Mouse (Mus musculus) hindbrain, embryonic 15.5 days (tissue): ENCODE measurements around the gene Il17c. TPM values are rescaled to one million over a fixed set of nuclear protein-coding genes. Genes with fewer than 3 reads are reported as not detected.

Source experiments
- ATAC-seq: fragments of 200-750 bp; cut with Nextera tagmentation; 2 replicates; pipeline ENCODE4 v1.8.0; 2017; ENCODE audit warnings: low read depth, moderate number of reproducible peaks, moderate TSS enrichment; ENCODE audit not compliant: low FRiP score
- H3K27ac ChIP-seq: fragments of 300-500 bp; sonication (generic); replicated peaks from 2 replicates; pipeline ENCODE4 v1.5.1; 2015; ENCODE audit warnings: mild to moderate bottlenecking, inconsistent platforms
- H3K27me3 ChIP-seq: fragments of 300-500 bp; sonication (generic); 2 replicates; pipeline ENCODE4 v1.6.1; 2015; ENCODE audit warnings: control low read depth, inconsistent platforms
- H3K36me3 ChIP-seq: fragments of 300-500 bp; sonication (generic); 2 replicates; pipeline ENCODE4 v1.6.1; 2015; ENCODE audit warnings: control low read depth, inconsistent platforms
- H3K4me1 ChIP-seq: fragments of 300-500 bp; sonication (generic); replicated peaks from 2 replicates; pipeline ENCODE4 v1.6.1; 2015; ENCODE audit warnings: control low read depth, inconsistent platforms
- H3K4me2 ChIP-seq: fragments of 300-500 bp; sonication (generic); 2 replicates; pipeline ENCODE4 v1.6.1; 2015; ENCODE audit warnings: moderate library complexity, mild to moderate bottlenecking, inconsistent platforms
- H3K4me3 ChIP-seq: fragments of 300-500 bp; sonication (generic); 2 replicates; pipeline ENCODE4 v1.5.1; 2015; ENCODE audit warnings: mild to moderate bottlenecking, inconsistent platforms
- H3K9ac ChIP-seq: fragments of 300-500 bp; sonication (generic); 2 replicates; pipeline ENCODE4 v1.6.1; 2015; ENCODE audit warnings: inconsistent platforms
- H3K9me3 ChIP-seq: fragments of 300-500 bp; sonication (generic); 2 replicates; pipeline ENCODE4 v1.6.1; 2016; ENCODE audit warnings: control low read depth, inconsistent platforms
- WGBS: fragments of 180-500 bp; shearing (Covaris S2); methylation state at CpG from one replicate; pipeline ENCODE4 v1.1.7; 2015; 5-methylcytosine and 5-hydroxymethylcytosine counted together
- polyA plus RNA-seq: library from polyadenylated mRNA; unstranded; fragments of >200 nt; fragmentation: Nextera tagmentation; extraction: Ambion mirVana; gene quantifications from 2 replicates; pipeline ENCODE4 v1.2.1, GENCODE M21; 2015

Il17c gene
- polyA plus RNA-seq, 1 experiment from 2014 or later, result not detected

DNA sequence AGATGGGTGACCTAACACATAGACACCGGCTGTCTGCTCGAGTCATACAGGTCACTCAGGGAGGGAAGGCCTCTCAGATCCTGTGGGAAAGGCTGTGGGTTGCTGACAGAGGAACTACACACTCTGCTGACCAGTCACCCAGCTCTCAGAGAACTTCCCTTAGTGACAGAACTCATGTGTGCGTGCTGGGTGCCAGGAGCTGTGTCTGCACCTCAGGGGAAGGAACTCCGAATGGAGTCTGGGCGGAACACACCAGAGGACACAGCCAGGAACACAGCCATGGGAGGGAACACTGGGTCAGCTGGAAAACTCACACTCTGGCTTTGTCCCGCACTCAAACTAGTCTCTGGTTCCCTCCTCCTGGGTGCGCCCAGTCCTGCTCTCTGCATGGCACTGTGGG, 14.1 kb upstream of the Il17c start:
- Histone ChIP-seq H3K27me3 (no peaks in the 10 kb centered on the region), H3K36me3 (peaks cover 93% of the 10 kb centered on the region), H3K27ac (no peak overlapping the region), H3K9ac (no peak overlapping the region), H3K4me1 (no peaks in the 10 kb centered on the region), H3K4me3 (no peak overlapping the region), H3K4me2 (no peak overlapping the region), H3K9me3 (no peaks in the 10 kb centered on the region)
- no peak for ATAC-seq
- WGBS, result 94% methylated on average over 7 of the region's 7 CpGs

DNA sequence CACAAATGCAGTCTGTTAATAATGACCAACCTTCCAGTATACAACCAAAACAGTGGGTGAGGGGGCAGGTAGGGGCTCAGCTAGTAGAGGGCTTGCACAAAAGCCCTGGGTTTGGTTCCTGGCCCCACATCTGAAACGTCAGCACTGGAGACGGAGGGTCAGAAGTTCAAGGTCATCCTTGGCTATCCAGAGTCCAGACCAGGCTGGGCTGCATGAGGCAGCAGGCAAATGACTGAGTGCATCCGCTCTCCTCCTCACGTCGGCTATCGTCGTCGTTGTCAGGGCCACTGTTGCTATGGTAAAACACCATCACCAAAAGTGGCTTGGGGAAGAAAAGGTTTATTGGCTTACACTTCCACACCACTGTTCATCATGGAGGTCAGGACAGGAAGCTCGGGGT, 7.5 kb upstream of the Il17c start:
- Histone ChIP-seq H3K9me3 (no peaks in the 10 kb centered on the region), H3K27me3 (no peaks in the 10 kb centered on the region), H3K4me3 (no peak overlapping the region), H3K4me2 (no peak overlapping the region), H3K4me1 (no peaks in the 10 kb centered on the region), H3K36me3 (peaks cover 86% of the 10 kb centered on the region), H3K27ac (no peak overlapping the region), H3K9ac (no peak overlapping the region)
- ATAC-seq, result no peak
- 84% methylated on average over 9 of the region's 9 CpGs for WGBS

DNA sequence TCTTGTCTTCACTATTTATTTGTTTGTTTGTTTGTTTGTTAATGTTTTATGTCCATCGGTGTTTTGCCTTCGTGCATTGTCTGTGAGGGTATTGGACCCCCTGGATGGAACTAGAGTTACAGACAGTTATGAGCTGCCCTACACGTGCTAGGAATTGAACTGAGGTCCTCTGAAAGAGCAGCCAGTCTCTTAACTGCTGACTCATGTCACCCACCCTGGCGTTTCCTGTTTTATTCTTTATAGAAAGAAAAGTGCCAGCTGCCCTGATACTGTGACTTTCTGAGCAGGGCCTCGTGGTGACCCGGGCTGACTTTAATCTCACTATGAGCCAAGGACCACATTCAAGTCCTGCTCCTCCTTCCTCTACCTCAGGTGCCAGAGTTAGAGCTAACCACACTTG, 6.3 kb upstream of the Il17c start:
- Histone ChIP-seq H3K4me2 (no peak overlapping the region), H3K27ac (no peak overlapping the region), H3K9ac (no peak overlapping the region), H3K9me3 (no peaks in the 10 kb centered on the region), H3K4me1 (no peaks in the 10 kb centered on the region), H3K27me3 (no peaks in the 10 kb centered on the region), H3K36me3 (peaks cover 74% of the 10 kb centered on the region), H3K4me3 (no peak overlapping the region)
- WGBS, result 93% methylated on average over 6 of the region's 6 CpGs
- ATAC-seq, result no peak

DNA sequence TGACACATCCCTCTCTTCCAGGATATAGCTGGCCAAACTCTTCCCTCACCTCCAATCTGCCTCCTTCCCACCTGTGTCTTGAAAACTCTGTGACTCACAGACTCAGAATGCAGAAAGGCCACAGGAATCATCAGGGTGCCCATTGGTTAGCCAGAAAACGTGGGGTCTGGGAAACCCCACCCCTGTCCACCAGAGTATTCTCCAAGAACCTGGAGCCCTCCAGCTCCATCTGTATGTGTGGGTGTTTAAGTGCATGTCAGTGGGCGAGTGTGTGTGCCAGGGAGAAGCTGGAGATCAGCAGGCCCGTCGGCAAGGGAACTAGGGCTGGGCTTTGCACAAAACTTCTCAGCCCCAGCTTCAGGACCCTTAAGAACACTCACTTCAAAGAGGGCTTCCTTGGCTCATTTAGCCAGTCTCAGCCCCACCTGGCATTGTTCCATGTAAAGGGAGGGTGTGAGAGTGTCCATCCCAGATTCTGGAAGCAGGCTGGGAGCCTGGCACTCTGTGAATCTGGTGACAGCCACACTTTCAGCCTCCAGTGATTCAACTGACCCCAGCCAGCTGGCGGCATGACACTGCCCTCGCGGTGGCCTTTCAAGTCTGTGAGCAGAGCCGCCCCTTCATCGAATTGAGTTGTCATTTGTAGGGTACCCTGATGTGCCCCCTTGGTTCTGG, 1.8 kb upstream of the Il17c start:
- Histone ChIP-seq H3K4me1 (no peaks in the 10 kb centered on the region), H3K27me3 (no peaks in the 10 kb centered on the region), H3K36me3 (peaks cover 30% of the 10 kb centered on the region), H3K9me3 (no peaks in the 10 kb centered on the region), H3K4me2 (no peak overlapping the region), H3K4me3 (no peak overlapping the region), H3K27ac (no peak overlapping the region), H3K9ac (no peak overlapping the region)
- no peak for ATAC-seq
- WGBS, result 64% methylated on average over 9 of the region's 9 CpGs

DNA sequence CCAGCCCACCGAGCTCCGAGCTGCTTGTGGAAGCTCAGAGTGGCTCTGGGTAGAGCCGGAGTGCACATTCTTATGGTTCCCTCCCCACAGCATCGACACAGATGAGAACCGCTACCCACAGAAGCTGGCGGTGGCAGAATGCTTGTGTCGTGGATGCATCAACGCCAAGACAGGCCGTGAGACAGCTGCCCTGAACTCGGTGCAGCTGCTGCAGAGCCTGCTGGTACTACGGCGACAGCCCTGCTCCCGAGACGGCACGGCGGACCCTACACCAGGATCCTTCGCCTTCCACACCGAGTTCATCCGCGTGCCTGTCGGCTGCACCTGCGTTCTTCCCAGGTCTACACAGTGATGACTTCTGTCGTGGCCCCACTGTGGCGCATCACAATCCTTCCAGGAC, 1.4 kb downstream of the Il17c start:
- no peak overlapping the region for H3K9ac ChIP-seq
- no peak for ATAC-seq
- H3K4me2 ChIP-seq, result no peak overlapping the region
- peaks cover 9% of the 10 kb centered on the region; the same call in 1 of the 2 replicates for H3K36me3 ChIP-seq
- H3K4me1 ChIP-seq, result no peaks in the 10 kb centered on the region
- no peak overlapping the region for H3K4me3 ChIP-seq
- no peak overlapping the region for H3K27ac ChIP-seq
- H3K9me3 ChIP-seq, result no peaks in the 10 kb centered on the region
- 85% methylated on average over 24 of the region's 24 CpGs for WGBS
- H3K27me3 ChIP-seq, result no peaks in the 10 kb centered on the region

DNA sequence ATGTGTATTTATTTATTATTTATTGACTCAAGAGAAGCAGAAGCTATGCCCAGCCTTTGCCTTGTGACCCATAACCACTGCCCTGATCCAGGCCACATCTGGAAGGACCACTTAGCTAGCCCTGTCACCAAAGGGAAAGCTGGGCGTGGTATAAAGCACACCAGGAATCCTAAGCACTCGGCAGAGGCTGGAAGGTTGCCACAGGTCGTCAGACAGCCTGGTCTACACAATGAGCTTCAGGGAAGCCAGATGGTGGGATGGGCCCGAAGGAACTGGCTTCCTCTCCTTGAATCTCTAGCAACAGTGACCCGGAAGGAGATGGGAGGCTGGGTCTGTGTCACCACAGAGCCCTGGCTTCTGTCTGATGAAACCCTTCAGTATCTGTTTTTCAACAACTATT, 1.8 kb downstream of the Il17c start:
- 60% methylated on average over 5 of the region's 5 CpGs for WGBS
- no peak overlapping the region for H3K9ac ChIP-seq
- no peak overlapping the region for H3K4me3 ChIP-seq
- no peak overlapping the region for H3K4me2 ChIP-seq
- ATAC-seq, result no peak
- no peaks in the 10 kb centered on the region for H3K9me3 ChIP-seq
- H3K36me3 ChIP-seq, result peaks cover 4% of the 10 kb centered on the region; the same call in 1 of the 2 replicates
- no peaks in the 10 kb centered on the region for H3K27me3 ChIP-seq
- H3K27ac ChIP-seq, result no peak overlapping the region
- no peaks in the 10 kb centered on the region for H3K4me1 ChIP-seq

DNA sequence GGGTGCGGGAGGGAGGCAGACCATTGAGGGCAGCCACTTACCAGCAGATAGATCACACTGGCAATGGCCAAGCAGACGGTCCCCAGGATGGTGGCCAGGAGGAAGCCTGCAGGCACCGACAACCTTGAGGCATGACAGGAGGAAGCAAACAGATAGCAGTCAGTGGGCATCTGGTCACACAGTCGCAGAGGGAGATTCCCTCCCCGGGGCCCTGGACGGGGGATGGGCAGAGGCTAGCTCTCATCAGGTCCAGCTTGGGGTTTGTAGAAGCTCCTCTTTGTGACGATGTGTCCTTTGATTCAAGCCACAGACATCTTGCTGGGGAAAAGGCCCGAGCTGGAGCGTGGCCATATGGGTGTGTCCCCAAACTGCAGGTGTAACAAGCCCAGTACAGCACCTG, 4.3 kb downstream of the Il17c start:
- no peak for ATAC-seq
- Histone ChIP-seq H3K27me3 (no peaks in the 10 kb centered on the region), H3K9ac (no peak overlapping the region), H3K4me2 (no peak overlapping the region), H3K9me3 (no peaks in the 10 kb centered on the region), H3K27ac (no peak overlapping the region), H3K4me3 (no peak overlapping the region), H3K36me3 (no peaks in the 10 kb centered on the region), H3K4me1 (no peaks in the 10 kb centered on the region)
- WGBS, result 85% methylated on average over 9 of the region's 9 CpGs

DNA sequence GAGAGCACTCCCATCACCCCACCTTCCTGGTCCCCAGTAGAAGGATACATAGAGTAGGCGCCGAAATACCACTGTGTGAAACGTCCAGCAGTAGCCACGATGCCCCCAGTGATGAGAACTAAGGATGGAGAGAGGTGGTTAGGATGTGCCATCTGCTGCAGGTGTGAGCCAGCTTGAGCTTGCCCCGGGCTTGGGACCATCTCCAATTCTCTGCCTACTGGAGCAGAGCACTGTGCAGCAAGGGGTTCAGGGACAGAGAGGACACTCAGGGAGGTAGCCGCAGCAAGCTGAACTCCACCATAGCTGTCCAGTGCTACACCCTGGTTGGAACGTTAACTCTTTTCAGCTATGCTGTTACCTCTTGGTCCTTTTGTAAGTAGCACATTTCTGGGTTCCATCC, 5.8 kb downstream of the Il17c start:
- Histone ChIP-seq H3K9me3 (no peaks in the 10 kb centered on the region), H3K27ac (no peak overlapping the region), H3K4me3 (no peak overlapping the region), H3K9ac (no peak overlapping the region), H3K4me2 (no peak overlapping the region), H3K36me3 (no peaks in the 10 kb centered on the region), H3K4me1 (peaks cover 8% of the 10 kb centered on the region), H3K27me3 (no peaks in the 10 kb centered on the region)
- WGBS, result 82% methylated on average over 7 of the region's 7 CpGs
- no peak for ATAC-seq

DNA sequence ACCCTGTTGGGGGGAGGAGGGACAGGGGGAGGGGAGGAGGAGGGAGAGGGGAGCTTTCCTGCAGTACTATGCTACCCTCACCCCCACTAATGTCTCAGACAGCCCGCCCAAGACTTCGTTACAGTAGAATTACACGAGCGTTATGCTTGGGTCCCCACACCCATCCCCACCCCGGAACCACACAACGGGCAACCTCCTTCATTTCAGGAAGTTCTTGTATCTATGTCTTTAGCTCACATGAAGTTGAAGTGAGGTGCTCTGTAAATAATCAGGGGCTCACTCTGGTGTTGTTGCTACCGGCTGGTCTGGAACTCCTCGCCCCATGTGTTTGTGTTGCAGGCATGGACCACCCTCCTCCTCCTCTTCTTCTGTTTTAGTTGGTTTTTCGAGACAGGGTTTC, 6.3 kb downstream of the Il17c start:
- peaks cover 13% of the 10 kb centered on the region for H3K4me1 ChIP-seq
- 0 out of 2 replicates have a peak, but pooled peaks cover 2% of the 10 kb centered on the region for H3K27me3 ChIP-seq
- no peak overlapping the region for H3K9ac ChIP-seq
- H3K9me3 ChIP-seq, result no peaks in the 10 kb centered on the region
- 92% methylated on average over 9 of the region's 9 CpGs for WGBS
- H3K27ac ChIP-seq, result no peak overlapping the region
- 0 out of 2 replicates have a peak, but pooled peaks cover under 1% of the 10 kb centered on the region for H3K36me3 ChIP-seq
- ATAC-seq, result no peak
- no peak overlapping the region for H3K4me3 ChIP-seq
- no peak overlapping the region for H3K4me2 ChIP-seq

DNA sequence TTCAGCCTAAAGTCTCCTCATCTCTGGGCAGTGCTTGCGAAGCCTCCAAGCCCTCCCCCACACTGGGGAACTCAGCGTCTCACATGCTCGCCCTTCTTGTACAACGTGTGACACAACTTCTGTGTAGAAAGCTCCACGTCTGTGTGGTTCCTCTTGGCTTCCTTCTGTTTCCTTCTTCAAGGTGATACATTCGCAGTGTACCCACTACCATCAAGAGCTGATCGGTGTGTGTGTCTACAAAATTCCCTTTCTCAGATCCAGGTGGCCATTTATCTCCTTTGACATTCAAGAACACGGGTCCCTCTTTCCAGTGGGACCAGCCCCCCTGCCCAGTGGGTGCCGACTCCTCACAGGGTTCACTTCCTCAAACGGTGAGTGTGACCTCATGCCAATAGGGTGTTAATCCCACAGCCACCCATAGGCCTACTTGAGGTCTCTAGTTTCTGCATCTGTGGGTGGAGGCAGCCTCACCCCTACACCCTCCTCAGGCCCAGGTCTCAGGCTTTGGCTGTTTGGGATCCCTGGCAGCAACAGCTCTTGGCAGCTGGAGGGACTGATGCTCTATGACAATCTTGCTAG, 8.3 kb downstream of the Il17c start:
- Histone ChIP-seq H3K4me3 (no peak overlapping the region), H3K27ac (no peak overlapping the region), H3K9ac (no peak overlapping the region), H3K4me2 (no peak overlapping the region), H3K4me1 (peaks cover 13% of the 10 kb centered on the region), H3K27me3 (0 out of 2 replicates have a peak, but pooled peaks cover 2% of the 10 kb centered on the region), H3K9me3 (no peaks in the 10 kb centered on the region), H3K36me3 (peaks cover 16% of the 10 kb centered on the region)
- 83% methylated on average over 10 of the region's 10 CpGs for WGBS
- no peak for ATAC-seq

DNA sequence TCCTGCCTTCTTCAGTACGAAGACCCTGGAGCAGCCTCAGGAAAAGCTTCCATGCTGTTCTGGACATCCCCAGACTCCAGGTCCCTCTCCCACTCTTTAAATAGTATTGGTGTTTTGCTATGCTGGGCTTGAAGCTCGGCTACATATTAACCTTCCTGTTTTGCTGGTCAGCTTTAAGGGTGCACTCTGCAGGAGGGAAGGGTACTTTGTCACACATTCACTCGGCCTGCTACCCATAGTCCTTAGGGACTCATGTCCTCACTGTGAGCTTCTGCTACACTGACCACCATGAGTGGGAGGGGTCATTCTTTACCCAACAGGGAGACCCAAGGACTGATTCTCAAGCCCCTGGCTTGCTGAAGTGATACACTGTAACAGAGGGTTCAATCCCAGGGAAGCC, 8.8 kb downstream of the Il17c start:
- H3K9me3 ChIP-seq, result no peaks in the 10 kb centered on the region
- no peak overlapping the region for H3K4me2 ChIP-seq
- no peak overlapping the region for H3K27ac ChIP-seq
- ATAC-seq, result no peak
- peaks cover 13% of the 10 kb centered on the region for H3K4me1 ChIP-seq
- 66% methylated on average over 3 of the region's 3 CpGs for WGBS
- H3K36me3 ChIP-seq, result peaks cover 21% of the 10 kb centered on the region
- H3K27me3 ChIP-seq, result 0 out of 2 replicates have a peak, but pooled peaks cover 2% of the 10 kb centered on the region
- no peak overlapping the region for H3K9ac ChIP-seq
- H3K4me3 ChIP-seq, result no peak overlapping the region

DNA sequence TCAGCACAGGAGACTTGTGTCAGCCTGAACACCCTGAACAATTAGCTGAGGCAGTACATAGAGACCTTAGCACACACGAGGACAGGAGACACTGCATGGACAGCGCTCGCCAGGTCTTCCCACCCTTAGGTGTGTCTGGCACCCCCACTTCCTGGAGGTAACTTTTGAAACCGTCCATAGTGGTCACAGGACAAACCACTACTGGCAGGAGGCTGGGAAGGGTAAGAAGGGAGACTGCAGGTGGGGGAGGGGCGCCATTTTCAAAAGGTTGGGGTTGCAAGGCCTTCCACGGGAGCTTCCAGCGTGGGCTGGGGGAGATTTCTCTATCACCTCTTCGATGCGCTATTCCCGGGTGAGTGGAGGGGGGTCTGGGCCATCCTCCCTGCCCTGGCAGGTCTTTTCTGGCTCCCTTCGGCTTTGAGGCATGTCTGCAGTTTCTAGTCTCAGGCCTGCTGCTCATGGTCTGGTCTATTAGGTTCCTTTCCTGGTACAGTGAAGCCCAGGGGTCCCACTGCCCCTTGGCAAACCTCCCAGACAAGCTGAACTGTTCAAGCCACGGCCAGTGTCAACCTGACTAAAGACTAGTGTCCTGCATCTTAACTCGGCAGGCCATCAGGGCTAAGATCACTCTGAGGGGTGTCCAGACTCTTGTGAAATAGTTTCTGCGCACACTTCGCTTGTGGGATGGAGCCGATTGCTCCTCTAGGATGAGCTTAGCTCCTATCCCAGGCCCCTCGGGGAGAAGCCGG, 10.0 kb downstream of the Il17c start:
- 39% methylated on average over 18 of the region's 18 CpGs for WGBS
- H3K9me3 ChIP-seq, result no peaks in the 10 kb centered on the region
- peaks cover 13% of the 10 kb centered on the region for H3K4me1 ChIP-seq
- ATAC-seq, result no peak
- H3K4me3 ChIP-seq, result peak overlapping the region; percentile 29
- no peak overlapping the region for H3K27ac ChIP-seq
- 0 out of 2 replicates have a peak, but pooled peaks cover 2% of the 10 kb centered on the region for H3K27me3 ChIP-seq
- H3K4me2 ChIP-seq, result peak overlapping the region; percentile 58
- peaks cover 32% of the 10 kb centered on the region for H3K36me3 ChIP-seq
- peak overlapping the region; percentile 32; the same call in 1 of the 2 replicates for H3K9ac ChIP-seq
